Mouse (Mus musculus) liver, postnatal 0 days (tissue): Measurements from ENCODE around the gene Cit.

Source experiments
- CTCF ChIP-seq: sonication (generic); IDR thresholded peaks from 2 replicates; pipeline ENCODE4 v1.5.1; 2016; ENCODE audit warnings: antibody characterized with exemption, low read depth
- EP300 ChIP-seq: IDR thresholded peaks from 2 replicates; pipeline ENCODE4 v1.6.1; 2016; ENCODE audit warnings: antibody characterized with exemption, low read depth, mild to moderate bottlenecking

DNA sequence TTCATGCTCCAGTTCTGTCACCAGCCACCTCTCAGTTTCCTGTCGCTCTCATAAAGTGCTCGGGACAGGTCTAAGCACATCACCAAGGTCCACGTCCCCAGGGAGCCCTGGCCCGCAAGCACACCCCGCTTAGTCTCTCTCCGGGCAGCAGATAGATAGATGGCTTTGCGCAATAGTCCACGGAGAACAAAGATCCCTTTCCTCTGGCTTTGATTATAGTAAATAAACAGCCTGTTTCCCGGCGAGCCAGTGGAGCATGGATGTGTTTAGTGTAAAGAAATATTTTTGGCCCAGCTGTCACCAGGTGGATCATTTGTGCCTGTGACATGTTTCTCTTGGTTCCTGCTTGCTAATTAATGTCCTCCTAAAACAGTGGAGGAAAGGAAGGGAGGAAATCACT is 132.2 kb downstream of the Cit start:
- TF ChIP-seq CTCF (no peak), EP300 (no peak)
